Mouse (Mus musculus): ENCODE measurements at regions not wholly inside any gene's neighbourhood (a gene's known extent, or its start where the extent isn't known, plus 50 kb on each side); places are given as distances from the start of the nearest gene placed in this dataset.

GRCm38 (mm10) chr4:91051913-91052312 lies 348.7 kb downstream of the Elavl2 start:
- in situ Hi-C loops (cut with MboI, MseI) = no loop called here

GRCm38 (mm10) chr4:91029462-91029861 lies 371.1 kb downstream of the Elavl2 start:
- in situ Hi-C loops (cut with MboI, MseI) = no loop called here

- in situ Hi-C loops (cut with MboI, MseI) = no loop called here
Measured at GRCm38 (mm10) chr4:91028013-91028626, 372.5 kb downstream of the Elavl2 start.

GRCm38 (mm10) chr4:90996388-90997092 lies 404.0 kb downstream of the Elavl2 start:
- in situ Hi-C loops (cut with MboI, MseI) = no loop called here

- in situ Hi-C loops (cut with MboI, MseI) = no loop called here
Measured at GRCm38 (mm10) chr4:90964658-90965057, 435.9 kb downstream of the Elavl2 start.

- in situ Hi-C loops (cut with MboI, MseI) = no loop called here
Measured at GRCm38 (mm10) chr4:90943687-90944385, 456.7 kb downstream of the Elavl2 start.

- in situ Hi-C loops (cut with MboI, MseI) = no loop called here
Measured at GRCm38 (mm10) chr4:90917312-90918107, 483.1 kb downstream of the Elavl2 start.

- in situ Hi-C loops (cut with MboI, MseI) = no loop called here
Measured at GRCm38 (mm10) chr4:90906311-90906710, 494.3 kb downstream of the Elavl2 start.

GRCm38 (mm10) chr4:90868209-90868608 lies 532.4 kb downstream of the Elavl2 start:
- in situ Hi-C loops (cut with MboI, MseI) = no loop called here

- in situ Hi-C loops (cut with MboI, MseI) = no loop called here
Measured at GRCm38 (mm10) chr4:90860854-90861253, 539.7 kb downstream of the Elavl2 start.

GRCm38 (mm10) chr4:90839804-90840203 lies 560.8 kb downstream of the Elavl2 start:
- in situ Hi-C loops (cut with MboI, MseI) = no loop called here

- in situ Hi-C loops (cut with MboI, MseI) = no loop called here
Measured at GRCm38 (mm10) chr4:90799078-90799477, 580.5 kb downstream of the Zfp352 start.

- in situ Hi-C loops (cut with MboI, MseI) = no loop called here
Measured at GRCm38 (mm10) chr4:90798637-90799036, 580.0 kb downstream of the Zfp352 start.

GRCm38 (mm10) chr4:90797472-90797871 lies 578.9 kb downstream of the Zfp352 start:
- in situ Hi-C loops (cut with MboI, MseI) = no loop called here
